Mouse (Mus musculus) large intestine, adult 2 months (tissue): ENCODE results near the gene Tpx2. TPM values are rescaled to one million over a fixed set of nuclear protein-coding genes. Genes with fewer than 3 reads are reported as not detected.

Source experiments
- DNase-seq: peaks from one replicate; pipeline ENCODE4 v3.0.0-alpha.2; 2012; ENCODE audit warnings: low read depth, low spot score
- WGBS: fragments of 180-500 bp; shearing (Covaris S2); methylation state at CpG from one replicate; pipeline ENCODE4 v1.1.7; 2018; 5-methylcytosine and 5-hydroxymethylcytosine counted together
- polyA plus RNA-seq: library from polyadenylated mRNA; depleted of rRNA; stranded (reverse); fragments of >200 nt; gene quantifications from 2 replicates; pipeline ENCODE4 v1.2.3, GENCODE M21; 2012

Tpx2 gene
- polyA plus RNA-seq, 1 experiment: 5.0 TPM

GRCm38 (mm10) chr2:152819097-152819624 lies 28.6 kb upstream of the Tpx2 start:
- 92% methylated on average over 3 of the region's 3 CpGs for WGBS
- no peak for DNase-seq

GRCm38 (mm10) chr2:152819926-152820325 lies 27.8 kb upstream of the Tpx2 start:
- no peak for DNase-seq
- 75% methylated on average over 4 of the region's 4 CpGs for WGBS

- no peak for DNase-seq
- 39% methylated on average over 2 of the region's 2 CpGs for WGBS
Measured at GRCm38 (mm10) chr2:152820369-152820768, 27.4 kb upstream of the Tpx2 start.

- DNase-seq: no peak
- WGBS: 41% methylated on average over 5 of the region's 5 CpGs
Measured at GRCm38 (mm10) chr2:152821023-152821422, 26.7 kb upstream of the Tpx2 start.

GRCm38 (mm10) chr2:152821566-152821965 lies 26.2 kb upstream of the Tpx2 start:
- no peak for DNase-seq

- 80% methylated on average over 1 of the region's 1 CpGs for WGBS
- DNase-seq: no peak
Measured at GRCm38 (mm10) chr2:152823770-152824169, 24.0 kb upstream of the Tpx2 start.

- 83% methylated on average over 3 of the region's 3 CpGs for WGBS
- no peak for DNase-seq
Measured at GRCm38 (mm10) chr2:152824438-152825167, 23.2 kb upstream of the Tpx2 start.

- WGBS: 90% methylated on average over 4 of the region's 4 CpGs
- no peak for DNase-seq
Measured at GRCm38 (mm10) chr2:152825168-152825697, 22.5 kb upstream of the Tpx2 start.

- 85% methylated on average over 2 of the region's 2 CpGs for WGBS
Measured at GRCm38 (mm10) chr2:152825713-152826112, 22.1 kb upstream of the Tpx2 start.

GRCm38 (mm10) chr2:152826481-152826880 lies 21.3 kb upstream of the Tpx2 start:
- 83% methylated on average over 3 of the region's 3 CpGs for WGBS
- no peak for DNase-seq

More at GRCm38 (mm10) chr2:152825713-152826112, 22.1 kb upstream of the Tpx2 start:
- no peak for DNase-seq

- WGBS: 28% methylated on average over 8 of the region's 8 CpGs
- DNase-seq: no peak
Measured at GRCm38 (mm10) chr2:152827321-152828010, 20.3 kb upstream of the Tpx2 start.

GRCm38 (mm10) chr2:152828011-152828370 lies 19.8 kb upstream of the Tpx2 start:
- 34% methylated on average over 4 of the region's 4 CpGs for WGBS
- DNase-seq: no peak

- no peak for DNase-seq
- 10% methylated on average over 1 of the region's 1 CpGs for WGBS
Measured at GRCm38 (mm10) chr2:152828532-152828931, 19.2 kb upstream of the Tpx2 start.

GRCm38 (mm10) chr2:152829367-152829881 lies 18.3 kb upstream of the Tpx2 start:
- 26% methylated on average over 23 of the region's 23 CpGs for WGBS
- no peak for DNase-seq

- WGBS: 1% methylated on average over 31 of the region's 31 CpGs
- DNase-seq: no peak
Measured at GRCm38 (mm10) chr2:152830021-152830921, 17.5 kb upstream of the Tpx2 start.

- DNase-seq: peak; percentile 95
Measured at GRCm38 (mm10) chr2:152831019-152831878, 16.5 kb upstream of the Tpx2 start, which contains the start of gene Bcl2l1. TSS of gene Bcl2l1 (minus strand) at chr2:152831728.

GRCm38 (mm10) chr2:152839256-152839655 lies 8.5 kb upstream of the Tpx2 start:
- WGBS: 77% methylated on average over 2 of the region's 2 CpGs
- no peak for DNase-seq

More at GRCm38 (mm10) chr2:152831019-152831878, 16.5 kb upstream of the Tpx2 start, which contains the start of gene Bcl2l1:
- under 1% methylated on average over 73 of the region's 74 CpGs for WGBS

GRCm38 (mm10) chr2:152842741-152843140 lies 5.0 kb upstream of the Tpx2 start:
- no peak for DNase-seq
- 76% methylated on average over 3 of the region's 3 CpGs for WGBS
